Mouse (Mus musculus): ENCODE measurements at regions not wholly inside any gene's neighbourhood (a gene's known extent, or its start where the extent isn't known, plus 50 kb on each side); places are given as distances from the start of the nearest gene placed in this dataset.

DNA sequence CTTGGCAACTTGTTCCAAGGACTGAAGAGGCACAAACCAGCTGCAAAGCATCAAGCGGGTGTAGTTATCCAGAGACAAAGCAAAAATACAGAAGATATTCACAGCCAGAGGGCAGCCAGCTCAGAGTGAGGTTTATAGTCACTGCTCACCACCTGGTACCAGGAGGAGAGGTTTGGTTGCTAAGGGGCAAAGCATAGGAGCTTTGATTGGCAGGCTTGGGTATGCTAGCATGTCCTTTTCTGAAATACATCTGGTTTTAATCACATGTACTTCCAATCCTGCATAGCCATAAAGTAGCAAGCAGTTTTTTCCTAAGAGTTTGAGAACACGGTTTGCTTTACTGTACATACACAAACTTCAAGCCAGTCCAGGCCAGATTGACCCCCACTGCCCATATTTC, 349.4 kb downstream of the Matn1 start:
- ATAC-seq (ENCODE audit: low FRiP score, low TSS enrichment), result no peak
- no peaks in the 10 kb centered on the region for H3K36me3 ChIP-seq (ENCODE audit: control insufficient read depth, insufficient read depth, low read length)

DNA sequence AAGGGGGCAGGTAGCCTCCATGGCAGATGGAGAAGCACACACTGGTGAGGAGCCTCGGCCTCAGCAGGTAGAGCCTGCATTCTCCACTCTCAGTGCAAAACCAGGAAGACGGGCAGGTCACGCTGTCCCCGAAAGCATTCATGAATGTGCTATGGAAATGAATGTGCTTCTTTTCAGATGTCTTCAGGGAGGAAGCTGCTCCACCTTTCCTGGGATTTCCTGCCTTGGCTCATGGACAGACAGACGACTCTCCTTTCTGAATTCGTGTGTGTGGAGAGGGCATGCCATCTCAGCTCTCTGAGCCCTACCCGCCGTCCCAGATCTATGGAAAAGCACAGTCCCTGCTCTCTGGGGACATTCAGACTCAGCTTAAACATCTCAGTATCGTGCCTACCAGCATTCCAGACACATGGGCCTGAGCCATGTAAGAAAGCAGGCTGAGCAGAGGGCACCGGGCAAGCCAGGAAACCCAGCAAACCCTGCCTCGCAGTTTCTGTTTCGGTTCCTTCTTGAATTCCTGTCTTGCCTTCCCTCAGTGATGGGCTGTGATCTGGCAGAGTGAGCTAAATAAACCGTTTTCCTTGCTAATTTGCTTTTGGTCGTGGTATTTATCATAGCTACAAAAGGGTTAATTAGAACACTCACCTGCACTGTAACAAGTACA, 354.0 kb downstream of the Matn1 start:
- H3K27ac ChIP-seq (replicated peaks), result no peak overlapping the region
- 65% methylated on average over 14 of the region's 14 CpGs for WGBS
- no peaks in the 10 kb centered on the region for H3K4me1 ChIP-seq (replicated peaks; ENCODE audit: control insufficient read depth, insufficient read depth)
- H3K4me2 ChIP-seq (replicated peaks; ENCODE audit: low read depth), result no peak overlapping the region
- no peaks in the 10 kb centered on the region for H3K27me3 ChIP-seq (ENCODE audit: control insufficient read depth, insufficient read depth, low read length)
- DNase-seq (ENCODE audit: low spot score) (no peak), ATAC-seq (ENCODE audit: low FRiP score, low TSS enrichment) (no peak)
- TF ChIP-seq CTCF (IDR thresholded peaks at IDR 0.05; ENCODE audit: low read depth), result no peak
- no peak overlapping the region for H3K4me3 ChIP-seq (ENCODE audit: low read depth, low read length)
- no peak overlapping the region for H3K9ac ChIP-seq (ENCODE audit: low read length)
- no peaks in the 10 kb centered on the region for H3K9me3 ChIP-seq (ENCODE audit: control insufficient read depth, low read length)
- no peaks in the 10 kb centered on the region for H3K36me3 ChIP-seq (ENCODE audit: control insufficient read depth, insufficient read depth, low read length)

More for the DNA sequence above, 349.4 kb downstream of the Matn1 start:
- H3K4me2 ChIP-seq (replicated peaks; ENCODE audit: low read depth), result no peak overlapping the region
- H3K27ac ChIP-seq (replicated peaks), result no peak overlapping the region
- H3K4me1 ChIP-seq (replicated peaks; ENCODE audit: control insufficient read depth, insufficient read depth), result no peaks in the 10 kb centered on the region
- DNase-seq (ENCODE audit: low spot score), result no peak
- H3K4me3 ChIP-seq (ENCODE audit: low read depth, low read length), result no peak overlapping the region
- TF ChIP-seq CTCF (IDR thresholded peaks at IDR 0.05; ENCODE audit: low read depth) (no peak), EP300 (optimal IDR thresholded peaks at IDR 0.05) (no peak)
- H3K9me3 ChIP-seq (ENCODE audit: control insufficient read depth, low read length), result no peaks in the 10 kb centered on the region
- WGBS, result 76% methylated on average over 2 of the region's 2 CpGs
- no peaks in the 10 kb centered on the region for H3K27me3 ChIP-seq (ENCODE audit: control insufficient read depth, insufficient read depth, low read length)
- no peak overlapping the region for H3K9ac ChIP-seq (ENCODE audit: low read length)

- 79% methylated on average over 3 of the region's 3 CpGs for WGBS
- Histone ChIP-seq H3K27ac (replicated peaks) (no peak overlapping the region), H3K36me3 (ENCODE audit: control insufficient read depth, insufficient read depth, low read length) (no peaks in the 10 kb centered on the region), H3K4me3 (ENCODE audit: low read depth, low read length) (no peak overlapping the region), H3K4me1 (replicated peaks; ENCODE audit: control insufficient read depth, insufficient read depth) (no peaks in the 10 kb centered on the region), H3K27me3 (ENCODE audit: control insufficient read depth, insufficient read depth, low read length) (no peaks in the 10 kb centered on the region), H3K9me3 (ENCODE audit: control insufficient read depth, low read length) (no peaks in the 10 kb centered on the region), H3K9ac (ENCODE audit: low read length) (no peak overlapping the region), H3K4me2 (replicated peaks; ENCODE audit: low read depth) (no peak overlapping the region)
- no peak for TF ChIP-seq CTCF (IDR thresholded peaks at IDR 0.05; ENCODE audit: low read depth)
- TF ChIP-seq EP300 (optimal IDR thresholded peaks at IDR 0.05), result no peak
- ATAC-seq (ENCODE audit: low FRiP score, low TSS enrichment), result no peak
- DNase-seq (ENCODE audit: low spot score), result no peak
These were observed 359.8 kb downstream of the Matn1 start for GRCm38 (mm10) chr4:131303936-131304335.

GRCm38 (mm10) chr4:131304361-131304777, 360.2 kb downstream of the Matn1 start:
- Histone ChIP-seq H3K4me3 (ENCODE audit: low read depth, low read length) (no peak overlapping the region), H3K36me3 (ENCODE audit: control insufficient read depth, insufficient read depth, low read length) (no peaks in the 10 kb centered on the region), H3K27me3 (ENCODE audit: control insufficient read depth, insufficient read depth, low read length) (no peaks in the 10 kb centered on the region), H3K9ac (ENCODE audit: low read length) (no peak overlapping the region), H3K27ac (replicated peaks) (no peak overlapping the region), H3K4me2 (replicated peaks; ENCODE audit: low read depth) (no peak overlapping the region), H3K9me3 (ENCODE audit: control insufficient read depth, low read length) (no peaks in the 10 kb centered on the region), H3K4me1 (replicated peaks; ENCODE audit: control insufficient read depth, insufficient read depth) (no peaks in the 10 kb centered on the region)
- TF ChIP-seq EP300 (optimal IDR thresholded peaks at IDR 0.05) (no peak), CTCF (IDR thresholded peaks at IDR 0.05; ENCODE audit: low read depth) (no peak)
- DNase-seq (ENCODE audit: low spot score), result no peak
- WGBS, result 65% methylated on average over 12 of the region's 12 CpGs
- no peak for ATAC-seq (ENCODE audit: low FRiP score, low TSS enrichment)

DNA sequence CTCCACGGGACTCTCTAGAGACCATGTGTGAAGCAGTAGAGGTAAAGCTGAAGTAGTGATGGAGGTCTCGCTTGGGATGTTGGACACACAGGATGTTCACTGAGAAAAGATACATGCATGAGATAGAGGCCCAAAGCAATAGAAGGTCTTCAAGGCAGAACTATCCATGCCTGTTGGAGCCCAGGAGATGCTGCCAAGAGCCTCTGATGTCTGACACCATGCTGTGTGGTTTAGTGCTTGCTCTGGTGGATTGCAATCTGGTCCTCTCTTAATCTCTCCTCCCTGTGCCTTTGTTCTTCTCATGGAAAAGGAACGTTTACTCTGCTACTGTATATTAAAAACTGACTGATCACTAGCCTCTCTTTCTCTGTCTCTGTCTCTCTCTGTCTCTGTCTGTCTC, 370.0 kb downstream of the Matn1 start:
- no peak overlapping the region for H3K4me2 ChIP-seq (replicated peaks; ENCODE audit: low read depth)
- H3K27me3 ChIP-seq (ENCODE audit: control insufficient read depth, insufficient read depth, low read length), result no peaks in the 10 kb centered on the region
- no peaks in the 10 kb centered on the region for H3K9me3 ChIP-seq (ENCODE audit: control insufficient read depth, low read length)
- H3K9ac ChIP-seq (ENCODE audit: low read length), result no peak overlapping the region
- 64% methylated on average over 3 of the region's 3 CpGs for WGBS
- no peaks in the 10 kb centered on the region for H3K36me3 ChIP-seq (ENCODE audit: control insufficient read depth, insufficient read depth, low read length)
- H3K4me3 ChIP-seq (ENCODE audit: low read depth, low read length), result no peak overlapping the region
- H3K27ac ChIP-seq (replicated peaks), result no peak overlapping the region
- ATAC-seq (ENCODE audit: low FRiP score, low TSS enrichment) (no peak), DNase-seq (ENCODE audit: low spot score) (no peak)
- no peaks in the 10 kb centered on the region for H3K4me1 ChIP-seq (replicated peaks; ENCODE audit: control insufficient read depth, insufficient read depth)
- no peak for TF ChIP-seq CTCF (IDR thresholded peaks at IDR 0.05; ENCODE audit: low read depth)
- no peak for TF ChIP-seq EP300 (optimal IDR thresholded peaks at IDR 0.05)

DNA sequence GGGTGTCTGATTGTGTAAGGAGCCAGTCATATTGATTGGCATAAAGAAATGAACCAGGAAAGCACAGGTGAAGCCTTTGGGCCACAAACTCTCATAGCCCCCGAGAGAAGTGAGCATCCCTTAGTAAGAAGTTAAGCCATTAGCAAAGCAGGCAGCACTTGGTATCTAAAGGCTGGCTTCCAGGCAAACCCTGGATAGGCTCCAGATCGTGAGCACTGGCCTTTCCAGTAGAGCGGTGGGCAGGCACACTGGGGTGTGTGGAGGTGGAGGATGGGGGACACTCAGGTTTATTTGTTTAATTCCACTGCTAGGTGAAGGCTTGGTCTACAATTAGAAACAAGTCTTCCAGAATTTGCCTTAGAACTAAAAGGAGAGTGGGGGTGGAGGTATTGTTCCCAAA, 371.9 kb downstream of the Matn1 start:
- TF ChIP-seq CTCF (IDR thresholded peaks at IDR 0.05; ENCODE audit: low read depth), result no peak
- no peak for TF ChIP-seq EP300 (optimal IDR thresholded peaks at IDR 0.05)
- no peaks in the 10 kb centered on the region for H3K27me3 ChIP-seq (ENCODE audit: control insufficient read depth, insufficient read depth, low read length)
- DNase-seq (ENCODE audit: low spot score) (no peak), ATAC-seq (ENCODE audit: low FRiP score, low TSS enrichment) (no peak)
- no peak overlapping the region for H3K4me2 ChIP-seq (replicated peaks; ENCODE audit: low read depth)
- H3K4me1 ChIP-seq (replicated peaks; ENCODE audit: control insufficient read depth, insufficient read depth), result no peaks in the 10 kb centered on the region
- no peak overlapping the region for H3K9ac ChIP-seq (ENCODE audit: low read length)
- no peak overlapping the region for H3K4me3 ChIP-seq (ENCODE audit: low read depth, low read length)
- no peaks in the 10 kb centered on the region for H3K36me3 ChIP-seq (ENCODE audit: control insufficient read depth, insufficient read depth, low read length)
- H3K9me3 ChIP-seq (ENCODE audit: control insufficient read depth, low read length), result no peaks in the 10 kb centered on the region
- WGBS, result 68% methylated on average over 3 of the region's 3 CpGs
- no peak overlapping the region for H3K27ac ChIP-seq (replicated peaks)
